Mouse (Mus musculus) limb, embryonic 14.5 days (tissue): Measurements from ENCODE around the gene Slc9a3r1. TPM values are rescaled to one million over a fixed set of nuclear protein-coding genes. Genes with fewer than 3 reads are reported as not detected.
A peak's percentile ranks its signal among the peaks of the same experiment; 100 is the strongest.

ENCODE experiments used
- ATAC-seq: fragments of 200-750 bp; cut with Nextera tagmentation; 2 replicates; pipeline ENCODE4 v1.8.0; 2017; ENCODE audit warnings: low read depth, moderate number of reproducible peaks, moderate TSS enrichment; ENCODE audit not compliant: low FRiP score
- DNase-seq: peaks from one replicate; pipeline ENCODE4 v3.0.0-alpha.2; 2015; ENCODE audit warnings: low spot score
- H3K27ac ChIP-seq: fragments of 300-500 bp; sonication (generic); replicated peaks from 2 replicates; pipeline ENCODE4 v1.5.1; 2014; ENCODE audit warnings: low read depth, mild to moderate bottlenecking, low read length, moderate library complexity, mixed read lengths
- H3K27me3 ChIP-seq: fragments of 300-500 bp; sonication (generic); 2 replicates; pipeline ENCODE4 v1.6.1; 2014; ENCODE audit warnings: low read length, mixed read lengths; ENCODE audit not compliant: control insufficient read depth, insufficient read depth
- H3K36me3 ChIP-seq: fragments of 300-500 bp; sonication (generic); 2 replicates; pipeline ENCODE4 v1.6.1; 2014; ENCODE audit warnings: mild to moderate bottlenecking, low read length, moderate library complexity, mixed read lengths; ENCODE audit not compliant: control insufficient read depth, insufficient read depth
- H3K4me1 ChIP-seq: fragments of 300-500 bp; sonication (generic); 2 replicates; pipeline ENCODE4 v1.6.1; 2014; ENCODE audit warnings: antibody characterized with exemption, low read length, mixed read lengths; ENCODE audit not compliant: control insufficient read depth, insufficient read depth
- H3K4me2 ChIP-seq: fragments of 300-500 bp; sonication (generic); replicated peaks from 2 replicates; pipeline ENCODE4 v1.6.1; 2014; ENCODE audit warnings: low read depth, mild to moderate bottlenecking, low read length, moderate library complexity; ENCODE audit not compliant: severe bottlenecking
- H3K4me3 ChIP-seq: fragments of 300-500 bp; sonication (generic); replicated peaks from 2 replicates; pipeline ENCODE4 v1.5.1; 2014; ENCODE audit warnings: low read length
- H3K9ac ChIP-seq: fragments of 300-500 bp; sonication (generic); 2 replicates; pipeline ENCODE4 v1.6.1; 2014; ENCODE audit warnings: mild to moderate bottlenecking, low read depth, low read length, moderate library complexity; ENCODE audit not compliant: severe bottlenecking
- H3K9me3 ChIP-seq: fragments of 300-500 bp; sonication (generic); 2 replicates; pipeline ENCODE4 v1.6.1; 2016; ENCODE audit warnings: low read length; ENCODE audit not compliant: control insufficient read depth
- POLR2A ChIP-seq: fragments of 200-500 bp; IDR thresholded peaks from 2 replicates; pipeline ENCODE4 v1.8.0; 2012; ENCODE audit warnings: inconsistent platforms, mild to moderate bottlenecking, moderate library complexity, borderline replicate concordance; ENCODE audit not compliant: insufficient read depth, insufficient read length; ENCODE audit errors: extremely low read depth
- WGBS: fragments of 180-500 bp; shearing (Covaris S2); extraction: QIAGEN DNeasy Blood & Tissue Kit; methylation state at CpG from one replicate; pipeline ENCODE4 v1.1.7; 2014; 5-methylcytosine and 5-hydroxymethylcytosine counted together
- polyA plus RNA-seq, 2 experiments: library from polyadenylated mRNA; depleted of rRNA in 1 of 2; stranded (reverse) in 1 of 2; unstranded in 1 of 2; fragments of >200 nt; fragmentation: Nextera tagmentation in 1 of 2; extraction: Ambion mirVana in 1 of 2; gene quantifications; 2 replicates each; pipeline versions ENCODE4 v1.2.1 to v1.2.3; 2012 to 2014

Slc9a3r1 gene
- polyA plus RNA-seq, 2 experiments: 22.0 to 29.9 TPM

DNA sequence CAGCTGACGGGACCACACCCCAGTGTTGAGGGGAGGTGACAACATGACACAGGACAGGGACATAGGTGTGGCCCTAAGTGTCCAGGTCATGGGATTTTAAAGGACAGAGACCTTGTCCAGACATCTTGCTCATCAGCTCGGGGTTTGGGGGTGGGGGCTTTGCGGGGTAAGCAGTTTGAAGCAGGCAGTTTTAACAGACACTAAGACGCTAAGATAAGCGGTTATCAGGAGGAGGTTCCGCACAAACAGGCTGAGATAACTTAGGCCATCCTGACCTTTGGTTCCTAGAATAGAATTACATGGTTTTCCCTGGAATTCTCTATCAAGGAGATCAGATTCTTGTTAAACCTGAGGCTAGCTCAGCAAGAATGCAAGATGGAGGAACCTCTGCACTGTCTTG lies 31.6 kb downstream of the Slc9a3r1 start:
- H3K9me3 ChIP-seq: no peaks in the 10 kb centered on the region
- H3K4me3 ChIP-seq: no peak overlapping the region
- peaks cover 12% of the 10 kb centered on the region for H3K36me3 ChIP-seq
- no peak overlapping the region for H3K27ac ChIP-seq
- no peak overlapping the region for H3K9ac ChIP-seq
- DNase-seq (no peak), ATAC-seq (no peak)
- H3K4me2 ChIP-seq: no peak overlapping the region
- TF ChIP-seq POLR2A: no peak
- H3K27me3 ChIP-seq: no peaks in the 10 kb centered on the region
- H3K4me1 ChIP-seq: no peaks in the 10 kb centered on the region
- 86% methylated on average over 6 of the region's 6 CpGs for WGBS

DNA sequence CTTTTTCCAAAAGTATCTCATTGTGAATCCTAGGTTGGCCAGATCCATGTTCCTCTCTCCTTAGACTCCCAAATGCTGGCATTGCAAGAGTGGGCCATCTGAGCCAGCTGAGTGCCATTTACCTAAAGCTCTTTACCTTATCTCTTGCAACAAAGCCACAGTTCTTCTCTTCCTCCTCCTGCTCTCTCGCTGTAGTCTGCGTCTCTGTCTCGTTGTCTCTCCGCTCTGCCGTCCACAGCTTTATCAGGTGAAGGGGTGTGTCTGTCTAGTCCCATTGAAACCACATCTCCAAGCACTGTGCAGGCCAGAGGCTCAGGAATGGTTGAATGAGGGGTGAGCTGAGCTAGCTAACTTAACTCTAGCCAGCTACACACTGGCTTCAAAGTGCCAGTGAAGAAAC lies 32.8 kb downstream of the Slc9a3r1 start:
- Histone ChIP-seq H3K4me3 (no peak overlapping the region), H3K9me3 (no peaks in the 10 kb centered on the region), H3K27ac (no peak overlapping the region), H3K4me2 (no peak overlapping the region), H3K27me3 (no peaks in the 10 kb centered on the region), H3K4me1 (no peaks in the 10 kb centered on the region), H3K36me3 (peaks cover 14% of the 10 kb centered on the region), H3K9ac (no peak overlapping the region)
- DNase-seq (no peak), ATAC-seq (no peak)
- TF ChIP-seq POLR2A: no peak
- WGBS: 88% methylated on average over 5 of the region's 5 CpGs

DNA sequence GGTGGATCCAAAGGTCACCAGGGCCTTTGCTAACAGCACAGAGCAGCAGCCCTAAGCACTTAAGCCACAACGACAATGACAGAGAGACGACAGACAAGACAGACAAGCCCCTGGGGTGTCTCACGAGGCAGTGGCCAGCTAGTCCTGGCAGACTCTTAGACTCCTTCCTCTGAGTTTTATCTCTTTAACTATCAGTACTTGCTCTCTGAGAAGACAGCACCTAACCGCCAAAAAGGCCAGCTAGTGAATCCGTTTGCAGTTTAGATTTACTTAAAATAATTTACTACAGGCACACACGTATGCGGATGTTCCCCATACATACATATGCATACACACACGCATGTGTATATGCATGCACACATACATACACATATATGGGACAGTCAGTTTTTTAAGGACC lies 34.4 kb downstream of the Slc9a3r1 start:
- TF ChIP-seq POLR2A: no peak
- WGBS: 80% methylated on average over 8 of the region's 8 CpGs

DNA sequence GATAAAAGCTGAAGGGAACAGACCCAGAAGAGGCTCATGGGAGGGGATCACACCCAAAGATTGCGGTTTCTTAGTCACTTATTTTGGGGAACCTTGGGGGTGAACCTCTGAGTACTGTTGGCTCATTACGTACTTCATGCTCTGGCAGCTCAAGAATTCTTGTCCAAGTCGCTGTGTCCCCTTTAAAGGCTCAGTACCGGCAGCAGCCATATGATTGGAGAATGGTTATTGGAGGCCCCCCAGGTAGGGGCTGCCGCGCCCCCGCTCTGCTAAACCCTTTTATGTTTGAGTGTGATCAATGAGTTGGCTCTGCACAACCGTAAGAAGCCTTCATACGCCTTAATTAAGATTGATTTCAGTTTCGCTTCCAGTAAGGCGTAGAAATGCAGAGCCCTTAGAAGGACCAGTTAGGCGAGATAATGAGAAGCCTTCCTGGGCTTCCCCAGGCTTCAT lies 35.8 kb downstream of the Slc9a3r1 start:
- Histone ChIP-seq H3K27me3 (no peaks in the 10 kb centered on the region), H3K9ac (no peak overlapping the region), H3K4me3 (no peak overlapping the region), H3K36me3 (peaks cover 18% of the 10 kb centered on the region), H3K9me3 (no peaks in the 10 kb centered on the region), H3K27ac (no peak overlapping the region), H3K4me2 (no peak overlapping the region), H3K4me1 (no peaks in the 10 kb centered on the region)
- no peak for ATAC-seq
- TF ChIP-seq POLR2A: no peak
- 48% methylated on average over 12 of the region's 12 CpGs for WGBS
- no peak for DNase-seq

More for the DNA sequence above, 34.4 kb downstream of the Slc9a3r1 start:
- ATAC-seq: no peak
- Histone ChIP-seq H3K9me3 (no peaks in the 10 kb centered on the region), H3K4me3 (no peak overlapping the region), H3K36me3 (peaks cover 18% of the 10 kb centered on the region), H3K4me2 (no peak overlapping the region), H3K27ac (no peak overlapping the region), H3K9ac (no peak overlapping the region), H3K27me3 (no peaks in the 10 kb centered on the region), H3K4me1 (no peaks in the 10 kb centered on the region)
- no peak for DNase-seq

DNA sequence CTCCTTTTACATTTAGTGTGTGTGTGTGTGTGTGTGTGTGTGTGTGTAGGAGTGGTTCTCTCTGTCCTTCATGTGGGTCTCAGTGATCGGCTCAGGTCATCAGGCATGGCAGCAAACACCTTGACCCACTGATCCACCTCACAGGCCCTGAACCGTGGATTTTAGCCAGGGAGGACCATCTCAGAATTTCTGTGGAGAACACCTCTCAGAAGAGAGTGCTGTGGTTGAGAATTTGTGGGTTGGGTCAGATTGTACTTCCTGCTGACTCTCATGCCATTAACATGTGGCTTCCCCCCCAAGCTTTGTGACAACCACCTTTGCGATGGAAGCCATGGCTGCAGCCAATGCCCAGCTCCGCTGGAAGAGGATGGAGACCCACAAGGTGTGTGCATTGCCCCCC lies 37.4 kb downstream of the Slc9a3r1 start:
- Histone ChIP-seq H3K27ac (no peak overlapping the region), H3K27me3 (no peaks in the 10 kb centered on the region), H3K4me3 (no peak overlapping the region), H3K36me3 (peaks cover 25% of the 10 kb centered on the region), H3K4me1 (no peaks in the 10 kb centered on the region), H3K4me2 (no peak overlapping the region), H3K9ac (no peak overlapping the region), H3K9me3 (no peaks in the 10 kb centered on the region)
- ATAC-seq (no peak), DNase-seq (no peak)
- 90% methylated on average over 4 of the region's 4 CpGs for WGBS
- TF ChIP-seq POLR2A: no peak

DNA sequence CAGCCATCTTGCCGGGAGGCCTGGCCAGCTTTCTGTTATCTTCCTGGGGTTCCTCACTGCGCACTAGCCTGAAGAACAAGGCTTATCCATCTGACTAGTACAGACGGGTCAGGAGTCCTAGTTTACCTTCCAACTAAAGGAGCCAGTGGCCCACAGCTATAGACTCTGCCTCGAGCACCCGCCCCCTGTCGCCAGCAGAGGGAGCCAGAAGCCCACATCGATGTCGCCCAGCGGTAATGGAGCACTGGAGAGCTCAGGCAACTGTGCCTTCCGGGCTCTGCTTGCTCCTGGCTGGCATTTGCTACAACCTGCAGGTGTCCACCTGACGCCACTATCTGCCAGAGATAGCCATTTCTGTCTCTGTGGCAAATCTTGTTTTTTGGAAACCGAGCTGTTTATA lies 39.2 kb downstream of the Slc9a3r1 start:
- Histone ChIP-seq H3K9ac (no peak overlapping the region), H3K4me1 (no peaks in the 10 kb centered on the region), H3K27ac (no peak overlapping the region), H3K27me3 (no peaks in the 10 kb centered on the region), H3K4me2 (no peak overlapping the region), H3K9me3 (no peaks in the 10 kb centered on the region), H3K36me3 (peaks cover 39% of the 10 kb centered on the region), H3K4me3 (no peak overlapping the region)
- ATAC-seq (peak; percentile 83), DNase-seq (peak; percentile 73)
- 16% methylated on average over 12 of the region's 12 CpGs for WGBS
- TF ChIP-seq POLR2A: no peak
